Mouse (Mus musculus) limb, embryonic 11.5 days (tissue): ENCODE measurements around the gene Teddm2. TPM values are rescaled to one million over a fixed set of nuclear protein-coding genes. Genes with fewer than 3 reads are reported as not detected.
A peak's percentile ranks its signal among the peaks of the same experiment; 100 is the strongest.

Experiments
- ATAC-seq: fragments of 200-750 bp; cut with Nextera tagmentation; 2 replicates; pipeline ENCODE4 v1.8.0; 2017; ENCODE audit warnings: low read depth; ENCODE audit not compliant: insufficient number of reproducible peaks, low FRiP score, low TSS enrichment
- DNase-seq: peaks from one replicate; pipeline ENCODE4 v3.0.0-alpha.2; 2015; ENCODE audit warnings: low spot score
- H3K27ac ChIP-seq: fragments of 300-500 bp; sonication (generic); replicated peaks from 2 replicates; pipeline ENCODE4 v1.5.1; 2014; ENCODE audit warnings: low read depth, mild to moderate bottlenecking, low read length
- H3K27me3 ChIP-seq: fragments of 300-500 bp; sonication (generic); 2 replicates; pipeline ENCODE4 v1.6.1; 2014; ENCODE audit warnings: mild to moderate bottlenecking, low read length, mixed read lengths; ENCODE audit not compliant: control insufficient read depth, insufficient read depth
- H3K36me3 ChIP-seq: fragments of 300-500 bp; sonication (generic); 2 replicates; pipeline ENCODE4 v1.6.1; 2014; ENCODE audit warnings: mild to moderate bottlenecking, low read length, moderate library complexity, mixed read lengths; ENCODE audit not compliant: control insufficient read depth, insufficient read depth
- H3K4me1 ChIP-seq: fragments of 300-500 bp; sonication (generic); 2 replicates; pipeline ENCODE4 v1.6.1; 2014; ENCODE audit warnings: low read length, mixed read lengths; ENCODE audit not compliant: control insufficient read depth, insufficient read depth
- H3K4me2 ChIP-seq: fragments of 300-500 bp; sonication (generic); 2 replicates; pipeline ENCODE4 v1.6.1; 2014; ENCODE audit warnings: low read depth, mild to moderate bottlenecking, moderate library complexity; ENCODE audit not compliant: severe bottlenecking
- H3K4me3 ChIP-seq: fragments of 300-500 bp; sonication (generic); 2 replicates; pipeline ENCODE4 v1.5.1; 2014; ENCODE audit warnings: low read depth, low read length
- H3K9ac ChIP-seq: fragments of 300-500 bp; sonication (generic); 2 replicates; pipeline ENCODE4 v1.6.1; 2014; ENCODE audit warnings: mild to moderate bottlenecking, low read length
- H3K9me3 ChIP-seq: fragments of 300-500 bp; sonication (generic); 2 replicates; pipeline ENCODE4 v1.6.1; 2016; ENCODE audit warnings: low read length; ENCODE audit not compliant: control insufficient read depth
- WGBS: fragments of 180-500 bp; shearing (Covaris S2); extraction: QIAGEN DNeasy Blood & Tissue Kit; methylation state at CpG from one replicate; pipeline ENCODE4 v1.1.7; 2014; 5-methylcytosine and 5-hydroxymethylcytosine counted together
- polyA plus RNA-seq: library from polyadenylated mRNA; unstranded; fragments of >200 nt; fragmentation: Nextera tagmentation; extraction: Ambion mirVana; gene quantifications from 2 replicates; pipeline ENCODE4 v1.2.1, GENCODE M21; 2014

Gene Teddm2
- polyA plus RNA-seq, 1 experiment from 2014 or later = 0.56 TPM

DNA sequence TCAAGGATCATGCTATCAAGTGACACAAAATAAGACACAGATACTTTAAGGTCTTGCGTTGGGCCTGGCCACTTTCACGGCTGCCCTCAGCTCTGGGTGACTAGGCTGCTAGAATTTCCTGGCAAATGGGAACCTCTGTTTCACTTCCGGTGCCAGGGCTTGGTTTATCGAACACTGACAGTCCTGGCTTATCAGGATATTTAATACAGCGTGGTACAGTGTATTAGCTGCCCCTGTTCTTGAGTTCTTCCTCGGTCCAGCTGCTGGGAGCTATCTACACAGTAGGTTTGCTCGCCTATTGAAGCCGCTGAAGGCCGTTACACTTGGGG lies 9.9 kb upstream of the Teddm2 start:
- Histone ChIP-seq H3K4me2 (no peak overlapping the region), H3K9ac (no peak overlapping the region), H3K27me3 (no peaks in the 10 kb centered on the region), H3K27ac (no peak overlapping the region), H3K36me3 (peaks cover 14% of the 10 kb centered on the region), H3K4me3 (no peak overlapping the region), H3K4me1 (no peaks in the 10 kb centered on the region), H3K9me3 (no peaks in the 10 kb centered on the region)
- ATAC-seq (no peak), DNase-seq (no peak)
- 92% methylated on average over 9 of the region's 9 CpGs for WGBS

DNA sequence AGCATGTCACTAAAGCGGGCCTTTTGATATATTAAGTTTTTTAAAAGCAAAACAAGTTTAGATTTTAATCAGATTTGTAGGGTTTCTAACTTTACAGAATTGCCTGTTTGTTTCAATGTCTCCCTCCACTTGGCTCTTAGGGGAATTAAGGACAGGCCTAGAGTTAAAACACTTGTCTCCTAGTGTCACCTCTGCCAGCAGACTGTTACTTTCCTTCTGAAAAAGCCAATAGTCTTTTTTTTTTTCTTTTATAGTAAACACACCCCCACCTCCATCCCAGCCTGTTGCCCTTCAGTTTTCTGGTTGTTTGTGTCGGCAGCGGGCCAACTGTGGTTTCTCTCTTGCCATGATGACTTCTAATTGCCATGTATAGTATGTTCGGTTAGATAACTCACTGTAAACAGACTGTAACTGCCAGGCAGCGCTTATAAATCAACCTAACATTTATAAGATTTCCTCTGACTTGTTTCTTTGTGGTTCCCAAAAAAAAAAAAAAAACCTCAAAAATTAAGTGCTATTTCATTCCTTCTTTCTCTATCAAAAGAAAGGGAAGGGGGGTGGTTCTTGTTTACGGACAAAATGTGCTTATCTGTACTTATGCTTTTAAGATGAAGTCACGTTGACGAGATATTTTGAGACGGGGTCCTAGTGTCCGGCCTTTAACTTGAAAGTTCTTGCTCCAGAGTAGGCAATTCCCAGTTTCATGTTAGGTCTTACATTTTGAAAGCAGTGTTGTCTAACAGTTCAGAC lies 9.4 kb upstream of the Teddm2 start:
- DNase-seq (no peak), ATAC-seq (no peak)
- no peaks in the 10 kb centered on the region for H3K4me1 ChIP-seq
- WGBS = 93% methylated on average over 10 of the region's 10 CpGs
- H3K4me2 ChIP-seq = no peak overlapping the region
- no peak overlapping the region for H3K9ac ChIP-seq
- H3K27ac ChIP-seq = no peak overlapping the region
- no peak overlapping the region for H3K4me3 ChIP-seq
- no peaks in the 10 kb centered on the region for H3K9me3 ChIP-seq
- H3K36me3 ChIP-seq = peaks cover 18% of the 10 kb centered on the region
- H3K27me3 ChIP-seq = no peaks in the 10 kb centered on the region

DNA sequence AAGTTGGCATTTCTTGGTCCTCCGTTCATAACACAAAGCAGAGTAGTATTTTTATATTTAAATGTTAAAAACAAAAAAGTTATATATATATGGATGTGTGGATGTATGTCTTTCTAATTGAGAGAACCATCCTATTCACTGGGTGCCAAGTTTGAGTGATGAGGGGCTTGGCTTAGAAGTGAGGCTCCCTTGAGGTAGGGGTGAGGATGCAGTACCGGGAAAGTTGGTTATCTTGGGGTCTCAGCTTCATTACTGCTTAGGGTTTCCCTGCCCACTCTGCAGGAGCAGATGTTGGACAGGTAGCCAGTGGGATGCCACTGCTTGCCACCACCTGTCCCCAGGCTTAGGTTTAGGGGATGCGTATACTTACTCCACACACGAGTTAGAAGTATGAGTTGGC lies 8.7 kb upstream of the Teddm2 start:
- WGBS = 95% methylated on average over 4 of the region's 4 CpGs
- Histone ChIP-seq H3K4me3 (no peak overlapping the region), H3K27me3 (no peaks in the 10 kb centered on the region), H3K27ac (no peak overlapping the region), H3K9me3 (no peaks in the 10 kb centered on the region), H3K4me1 (no peaks in the 10 kb centered on the region), H3K9ac (no peak overlapping the region), H3K4me2 (no peak overlapping the region), H3K36me3 (peaks cover 23% of the 10 kb centered on the region)
- no peak for ATAC-seq
- DNase-seq = no peak

DNA sequence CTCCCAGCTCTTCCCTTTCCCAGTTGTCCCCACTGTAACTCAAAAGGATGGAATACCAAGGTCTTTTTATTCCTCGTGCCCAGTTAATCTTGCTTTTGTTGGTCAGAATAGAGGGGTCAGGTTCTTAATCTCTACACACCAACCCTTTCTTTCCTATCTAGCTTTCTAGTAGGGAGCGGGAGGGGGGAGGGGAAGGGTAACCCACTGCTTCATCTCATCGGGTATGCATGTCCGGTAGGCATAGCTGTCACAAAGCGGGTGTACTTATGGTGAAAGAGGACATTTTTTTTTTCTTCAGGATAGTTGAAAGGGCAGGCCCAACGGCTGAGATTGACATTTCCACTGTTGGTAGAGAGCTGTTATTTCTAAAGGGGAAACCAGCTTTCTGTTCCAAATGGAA lies 8.2 kb upstream of the Teddm2 start:
- WGBS = 97% methylated on average over 6 of the region's 6 CpGs
- no peak for DNase-seq
- no peak overlapping the region for H3K4me3 ChIP-seq
- no peaks in the 10 kb centered on the region for H3K27me3 ChIP-seq
- no peak overlapping the region for H3K27ac ChIP-seq
- no peaks in the 10 kb centered on the region for H3K4me1 ChIP-seq
- H3K9me3 ChIP-seq = no peaks in the 10 kb centered on the region
- H3K36me3 ChIP-seq = peaks cover 24% of the 10 kb centered on the region
- no peak overlapping the region for H3K4me2 ChIP-seq
- no peak for ATAC-seq
- H3K9ac ChIP-seq = no peak overlapping the region

DNA sequence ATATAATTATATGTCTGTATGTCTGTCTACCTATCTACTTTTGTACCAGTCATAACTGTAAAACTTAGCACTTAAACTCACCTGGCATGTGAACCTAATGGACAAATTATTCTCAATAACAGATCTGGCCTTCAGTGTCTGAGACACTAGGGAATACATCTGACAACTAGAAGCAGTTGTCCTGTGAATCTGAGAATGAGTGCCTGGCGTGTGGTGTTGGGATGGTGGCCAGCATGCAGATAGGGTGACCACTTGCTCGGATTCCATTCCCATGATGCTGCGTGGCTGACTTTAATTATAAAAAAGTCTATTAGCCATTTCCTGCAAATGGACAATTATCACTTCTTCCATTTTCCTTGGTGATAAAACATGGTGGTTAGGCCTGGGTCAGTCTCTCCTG lies 5.9 kb upstream of the Teddm2 start:
- no peak overlapping the region for H3K9ac ChIP-seq
- no peak overlapping the region for H3K4me3 ChIP-seq
- ATAC-seq (no peak), DNase-seq (no peak)
- no peak overlapping the region for H3K4me2 ChIP-seq
- H3K36me3 ChIP-seq = peaks cover 29% of the 10 kb centered on the region
- 89% methylated on average over 3 of the region's 3 CpGs for WGBS
- no peaks in the 10 kb centered on the region for H3K27me3 ChIP-seq
- peaks cover 9% of the 10 kb centered on the region; the same call in 1 of the 2 replicates for H3K4me1 ChIP-seq
- no peak overlapping the region for H3K27ac ChIP-seq
- H3K9me3 ChIP-seq = no peaks in the 10 kb centered on the region

DNA sequence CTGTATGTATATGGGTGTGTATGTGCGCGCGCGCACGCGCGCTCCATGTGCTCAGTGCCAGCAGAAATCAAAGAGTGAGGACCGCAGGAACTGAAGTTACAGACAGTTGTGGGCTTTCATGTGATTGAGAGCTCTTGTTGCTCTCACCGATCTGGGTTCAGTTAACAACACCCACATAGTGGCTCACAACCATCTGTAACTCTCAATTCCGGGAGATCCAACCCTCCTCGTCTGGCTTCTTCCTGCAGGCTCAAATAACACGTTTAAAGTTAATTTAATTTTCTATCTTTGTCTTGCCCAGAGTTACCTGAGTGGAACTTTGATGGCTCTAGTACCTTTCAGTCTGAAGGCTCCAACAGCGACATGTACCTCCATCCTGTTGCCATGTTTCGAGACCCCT lies 4.2 kb upstream of the Teddm2 start:
- ATAC-seq = no peak

DNA sequence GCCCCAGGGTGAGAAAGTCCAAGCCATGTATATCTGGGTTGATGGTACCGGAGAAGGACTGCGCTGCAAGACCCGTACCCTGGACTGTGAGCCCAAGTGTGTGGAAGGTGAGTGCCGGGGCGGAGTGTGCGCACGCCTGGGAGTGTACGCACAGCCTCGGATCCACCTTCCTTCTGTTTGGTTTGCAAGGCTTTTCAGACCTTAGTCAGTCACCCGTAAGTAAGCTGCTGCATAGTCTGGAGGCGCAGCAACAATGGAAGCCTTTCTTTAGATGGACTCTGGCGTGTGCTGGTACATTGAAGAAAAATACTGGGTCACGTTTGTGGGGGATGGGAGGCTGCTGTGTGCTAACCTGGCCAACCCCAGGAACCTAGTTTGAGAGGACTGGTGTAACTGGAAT lies 3.0 kb upstream of the Teddm2 start:
- ATAC-seq (no peak), DNase-seq (no peak)
- Histone ChIP-seq H3K27ac (no peak overlapping the region), H3K9me3 (no peaks in the 10 kb centered on the region), H3K4me1 (peaks cover 9% of the 10 kb centered on the region; the same call in 1 of the 2 replicates), H3K4me3 (no peak overlapping the region), H3K4me2 (no peak overlapping the region), H3K36me3 (peaks cover 29% of the 10 kb centered on the region), H3K27me3 (no peaks in the 10 kb centered on the region), H3K9ac (no peak overlapping the region)
- WGBS = 92% methylated on average over 13 of the region's 13 CpGs

More for the DNA sequence above, 4.2 kb upstream of the Teddm2 start:
- no peak overlapping the region for H3K27ac ChIP-seq
- H3K4me2 ChIP-seq = no peak overlapping the region
- H3K36me3 ChIP-seq = peaks cover 29% of the 10 kb centered on the region
- no peaks in the 10 kb centered on the region for H3K9me3 ChIP-seq
- peaks cover 9% of the 10 kb centered on the region; the same call in 1 of the 2 replicates for H3K4me1 ChIP-seq
- H3K4me3 ChIP-seq = no peak overlapping the region
- 92% methylated on average over 14 of the region's 14 CpGs for WGBS
- no peak for DNase-seq
- H3K9ac ChIP-seq = no peak overlapping the region
- no peaks in the 10 kb centered on the region for H3K27me3 ChIP-seq

DNA sequence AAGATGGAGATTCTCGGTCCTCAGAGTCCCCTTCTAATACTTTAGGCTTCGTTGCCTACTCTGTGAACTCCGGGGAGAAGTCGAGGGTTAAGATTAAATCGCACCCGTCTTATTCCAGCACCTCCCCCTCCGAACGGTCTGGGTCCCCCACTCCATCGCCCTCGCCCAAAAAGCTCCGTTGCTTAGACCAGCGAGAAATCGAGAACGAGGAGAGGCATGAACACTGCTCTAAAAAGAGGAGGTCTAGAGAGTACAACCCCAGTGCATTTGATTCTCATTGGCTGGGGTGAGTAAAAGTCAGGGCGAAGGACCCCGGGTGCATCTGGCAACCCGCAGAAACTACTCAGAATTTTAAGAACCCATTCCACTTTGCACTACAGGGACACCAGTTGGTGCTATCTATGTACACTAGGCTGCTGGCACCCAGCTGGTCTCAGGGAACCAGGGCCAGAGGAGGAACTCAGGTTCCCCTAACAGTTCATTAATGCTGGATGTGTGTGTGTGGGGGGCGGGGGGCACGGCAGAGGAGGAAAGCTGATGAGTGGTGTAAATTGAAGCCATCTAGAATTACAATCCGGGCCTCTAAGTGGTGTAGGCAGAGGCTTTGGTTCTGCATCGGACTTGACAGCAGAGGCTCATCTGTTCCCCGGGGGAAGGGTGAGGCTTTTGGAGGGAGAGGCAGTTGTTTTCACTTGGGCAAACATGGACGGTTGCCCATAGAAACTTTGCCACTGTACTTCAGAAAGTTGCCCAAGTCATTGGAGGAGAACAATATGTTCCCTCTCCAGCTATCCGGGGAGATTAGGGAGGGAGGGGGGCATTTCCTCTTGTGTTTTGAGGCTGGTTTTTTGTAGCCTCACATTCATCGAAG lies 1.1 kb upstream of the Teddm2 start:
- Histone ChIP-seq H3K4me1 (peaks cover 9% of the 10 kb centered on the region; the same call in 1 of the 2 replicates), H3K27me3 (no peaks in the 10 kb centered on the region)

More for the DNA sequence above, 1.1 kb upstream of the Teddm2 start:
- peak; percentile 37 for DNase-seq
- no peaks in the 10 kb centered on the region for H3K9me3 ChIP-seq
- peaks cover 15% of the 10 kb centered on the region for H3K36me3 ChIP-seq
- no peak overlapping the region for H3K27ac ChIP-seq
- no peak for ATAC-seq
- WGBS = 4% methylated on average over 25 of the region's 25 CpGs
- peak overlapping the region; percentile 82 for H3K9ac ChIP-seq
- peak overlapping the region; percentile 85 for H3K4me2 ChIP-seq
- H3K4me3 ChIP-seq = peak overlapping the region; percentile 79
